Mouse (Mus musculus) heart, adult 2 months (tissue): ENCODE data around the gene Olfr1356. TPM values are rescaled to one million over a fixed set of nuclear protein-coding genes. Genes with fewer than 3 reads are reported as not detected.
"Not testable (repeated sequence)": the region's sequence is repeated elsewhere in the genome, so short reads cannot be mapped to it uniquely, and the experiment has no call there.

Experiments
- DNase-seq, 2 experiments: peaks; one replicate each; pipeline ENCODE4 v3.0.0; 2021
- H3K27ac ChIP-seq: fragments of 200-600 bp; 2 replicates; pipeline ENCODE4 v1.8.1; 2022
- H3K27me3 ChIP-seq: fragments of 200-500 bp; 2 replicates; pipeline ENCODE4 v1.6.1; 2012; ENCODE audit warnings: mild to moderate bottlenecking, low read length, inconsistent platforms, mixed read lengths; ENCODE audit not compliant: control insufficient read depth, insufficient read depth
- H3K36me3 ChIP-seq: fragments of 200-500 bp; 2 replicates; pipeline ENCODE4 v1.6.1; 2012; ENCODE audit warnings: low read length, inconsistent platforms; ENCODE audit not compliant: control insufficient read depth, insufficient read depth
- H3K4me1 ChIP-seq: fragments of 200-500 bp; 2 replicates; pipeline ENCODE4 v1.6.1; 2011; ENCODE audit warnings: low read length; ENCODE audit not compliant: control insufficient read depth, insufficient read depth
- H3K4me3 ChIP-seq: fragments of 200-600 bp; 2 replicates; pipeline ENCODE4 v1.8.1; 2022
- H3K79me2 ChIP-seq: fragments of 200-500 bp; replicated peaks from 2 replicates; pipeline ENCODE4 v1.6.1; 2012; ENCODE audit warnings: mild to moderate bottlenecking, inconsistent platforms, low read length, moderate library complexity, mixed read lengths; ENCODE audit not compliant: control insufficient read depth, insufficient read depth
- H3K9ac ChIP-seq: fragments of 200-500 bp; 2 replicates; pipeline ENCODE4 v1.6.1; 2012; ENCODE audit warnings: low read depth, mild to moderate bottlenecking, control low read depth, inconsistent platforms, low read length, mixed read lengths
- CTCF ChIP-seq: fragments of 200-600 bp; IDR thresholded peaks from 2 replicates; pipeline ENCODE4 v1.8.1; 2022; ENCODE audit warnings: antibody characterized with exemption, mild to moderate bottlenecking, moderate library complexity
- EP300 ChIP-seq: fragments of 200-500 bp; IDR thresholded peaks from 2 replicates; pipeline ENCODE4 v1.6.1; 2011; ENCODE audit warnings: low read depth, low read length, control low read depth; ENCODE audit not compliant: insufficient read depth
- POLR2A ChIP-seq: fragments of 200-500 bp; IDR thresholded peaks from 2 replicates; pipeline ENCODE4 v1.6.1; 2011; ENCODE audit warnings: mild to moderate bottlenecking, low read depth, low read length, control low read depth; ENCODE audit not compliant: insufficient read depth
- WGBS: fragments of 180-500 bp; shearing (Covaris S2); methylation state at CpG from one replicate; pipeline ENCODE4 v1.1.7; 2018; 5-methylcytosine and 5-hydroxymethylcytosine counted together
- intact Hi-C: fragments of 180-260 bp; cut with DNase I; formaldehyde crosslinking; loops from one replicate; pipeline ENCODE4 v1.15.1; 2025
- long read RNA-seq: library from polyadenylated mRNA; stranded (forward); transcript quantifications from one replicate; pipeline ENCODE4 v2.0.0, GENCODE M21; 2021
- polyA plus RNA-seq: library from polyadenylated mRNA; depleted of rRNA; stranded (reverse); fragments of >200 nt; gene quantifications from 2 replicates; pipeline ENCODE4 v1.2.3, GENCODE M21; 2012; rRNA removed
- total RNA-seq, 2 experiments: library from RNA; stranded (reverse); gene quantifications; 2 replicates each; pipeline ENCODE4 v1.2.3; 2021

Gene Olfr1356
- total RNA-seq (not detected), polyA plus RNA-seq (not detected in 2 replicates)
- long read RNA-seq, result 0 reads

GRCm38 (mm10) chr10:78852066-78852465 lies at the start of gene Olfr1356:
TSS of gene Olfr1356 (minus strand) at chr10:78852166.
- no peak within 1 kb of the TSS for H3K9ac ChIP-seq
- H3K79me2 ChIP-seq, result no peaks in the 10 kb centered on the region
- TF ChIP-seq CTCF (no peak), EP300 (no peak), POLR2A (no peak)
- no peaks in the 10 kb centered on the region for H3K36me3 ChIP-seq
- 69% methylated on average over 2 of the region's 2 CpGs for WGBS
- no peak within 1 kb of the TSS for H3K27ac ChIP-seq
- no peak within 1 kb of the TSS for H3K4me3 ChIP-seq
- no peaks in the 10 kb centered on the region for H3K27me3 ChIP-seq
- no peaks in the 10 kb centered on the region for H3K4me1 ChIP-seq
- no peak for DNase-seq
- intact Hi-C loops, result no loop called here

GRCm38 (mm10) chr10:78875240-78875639 lies 23.3 kb upstream of the Olfr1356 start, which contains the start of gene Olfr1355:
TSS of gene Olfr1355 (plus strand) at chr10:78875540.
- Histone ChIP-seq H3K4me1 (no peaks in the 10 kb centered on the region), H3K79me2 (no peaks in the 10 kb centered on the region), H3K27ac (no peak within 1 kb of the TSS), H3K27me3 (no peaks in the 10 kb centered on the region), H3K36me3 (no peaks in the 10 kb centered on the region), H3K4me3 (no peak within 1 kb of the TSS), H3K9ac (no peak within 1 kb of the TSS)
- intact Hi-C loops, result no loop called here
- TF ChIP-seq POLR2A (no peak), CTCF (no peak), EP300 (no peak)
- no peak for DNase-seq
- WGBS, result 43% methylated on average over 2 of the region's 2 CpGs

GRCm38 (mm10) chr10:78840456-78840855 lies 11.5 kb downstream of the Olfr1356 start:
- H3K4me3 ChIP-seq, H3K27me3 ChIP-seq, H3K79me2 ChIP-seq, intact Hi-C loops, H3K4me1 ChIP-seq, H3K27ac ChIP-seq, H3K36me3 ChIP-seq, DNase-seq, H3K9ac ChIP-seq: not testable (repeated sequence)
- WGBS, result 89% methylated on average over 12 of the region's 12 CpGs

- H3K27me3 ChIP-seq, result no peaks in the 10 kb centered on the region
- H3K4me3 ChIP-seq, result no peak overlapping the region
- intact Hi-C loops, result no loop called here
- no peak for TF ChIP-seq CTCF
- no peak for TF ChIP-seq EP300
- WGBS, result 52% methylated on average over 6 of the region's 6 CpGs
- no peaks in the 10 kb centered on the region for H3K79me2 ChIP-seq
- H3K36me3 ChIP-seq, result no peaks in the 10 kb centered on the region
- H3K9ac ChIP-seq, result no peak overlapping the region
- no peak overlapping the region for H3K27ac ChIP-seq
- H3K4me1 ChIP-seq, result no peaks in the 10 kb centered on the region
- no peak for DNase-seq
Observed at GRCm38 (mm10) chr10:78812358-78813060, 39.5 kb downstream of the Olfr1356 start.

- no peaks in the 10 kb centered on the region for H3K79me2 ChIP-seq
- no peak overlapping the region for H3K9ac ChIP-seq
- TF ChIP-seq CTCF (no peak), POLR2A (no peak), EP300 (no peak)
- H3K4me3 ChIP-seq, result no peak overlapping the region
- H3K4me1 ChIP-seq, result no peaks in the 10 kb centered on the region
- no peak for DNase-seq
- H3K27ac ChIP-seq, result no peak overlapping the region
- intact Hi-C loops, result no loop called here
- 74% methylated on average over 2 of the region's 2 CpGs for WGBS
- H3K36me3 ChIP-seq, result no peaks in the 10 kb centered on the region
- no peaks in the 10 kb centered on the region for H3K27me3 ChIP-seq
Observed at GRCm38 (mm10) chr10:78801449-78801848, 50.5 kb downstream of the Olfr1356 start.

Other genes with a start within 250 kb of the Olfr1356 start
- gene Olfr1357, start 234.1 kb downstream of the Olfr1356 start, total RNA-seq, result not detected
- gene Olfr1357, start 234.1 kb downstream of the Olfr1356 start, polyA plus RNA-seq, result not detected in 2 replicates
- gene Casp14, start 133.9 kb downstream of the Olfr1356 start, total RNA-seq, result not detected
- not detected in 2 replicates for gene Casp14, start 133.9 kb downstream of the Olfr1356 start, polyA plus RNA-seq
- gene Ccdc105, start 99.1 kb downstream of the Olfr1356 start, total RNA-seq, result not detected
- gene Ccdc105, start 99.1 kb downstream of the Olfr1356 start, polyA plus RNA-seq, result not detected in 2 replicates
- gene Slc1a6, start 71.7 kb downstream of the Olfr1356 start, total RNA-seq, result not detected
- gene Slc1a6, start 71.7 kb downstream of the Olfr1356 start, polyA plus RNA-seq, result 0.04 and 0.15 TPM in 2 replicates
- gene Olfr1355, start 23.4 kb upstream of the Olfr1356 start, total RNA-seq, result not detected
- gene Olfr1355, start 23.4 kb upstream of the Olfr1356 start, polyA plus RNA-seq, result not detected in 2 replicates
- gene Olfr1354, start 61.0 kb upstream of the Olfr1356 start, total RNA-seq, result not detected
- gene Olfr1354, start 61.0 kb upstream of the Olfr1356 start, polyA plus RNA-seq, result not detected in 2 replicates
- not detected for gene Olfr8, start 98.5 kb upstream of the Olfr1356 start, total RNA-seq
- not detected in 2 replicates for gene Olfr8, start 98.5 kb upstream of the Olfr1356 start, polyA plus RNA-seq
- gene Olfr1353, start 111.1 kb upstream of the Olfr1356 start, total RNA-seq, result not detected
- not detected in 2 replicates for gene Olfr1353, start 111.1 kb upstream of the Olfr1356 start, polyA plus RNA-seq
- not detected for gene Olfr1352, start 128.9 kb upstream of the Olfr1356 start, total RNA-seq
- gene Olfr1352, start 128.9 kb upstream of the Olfr1356 start, polyA plus RNA-seq, result not detected in 2 replicates
- gene Olfr1351, start 160.3 kb upstream of the Olfr1356 start, total RNA-seq, result not detected
- not detected in 2 replicates for gene Olfr1351, start 160.3 kb upstream of the Olfr1356 start, polyA plus RNA-seq
- gene Olfr57, start 176.6 kb upstream of the Olfr1356 start, total RNA-seq, result not detected
- not detected in 2 replicates for gene Olfr57, start 176.6 kb upstream of the Olfr1356 start, polyA plus RNA-seq
- gene 2610008E11Rik, start 245.4 kb upstream of the Olfr1356 start, total RNA-seq, result 10 to 100 TPM; 10.2 to 12.6 TPM
- 2.5 and 4.8 TPM in 2 replicates for gene 2610008E11Rik, start 245.4 kb upstream of the Olfr1356 start, polyA plus RNA-seq